ENCODE assay signal across 8 mouse cellular contexts in the genomic region with DNA sequence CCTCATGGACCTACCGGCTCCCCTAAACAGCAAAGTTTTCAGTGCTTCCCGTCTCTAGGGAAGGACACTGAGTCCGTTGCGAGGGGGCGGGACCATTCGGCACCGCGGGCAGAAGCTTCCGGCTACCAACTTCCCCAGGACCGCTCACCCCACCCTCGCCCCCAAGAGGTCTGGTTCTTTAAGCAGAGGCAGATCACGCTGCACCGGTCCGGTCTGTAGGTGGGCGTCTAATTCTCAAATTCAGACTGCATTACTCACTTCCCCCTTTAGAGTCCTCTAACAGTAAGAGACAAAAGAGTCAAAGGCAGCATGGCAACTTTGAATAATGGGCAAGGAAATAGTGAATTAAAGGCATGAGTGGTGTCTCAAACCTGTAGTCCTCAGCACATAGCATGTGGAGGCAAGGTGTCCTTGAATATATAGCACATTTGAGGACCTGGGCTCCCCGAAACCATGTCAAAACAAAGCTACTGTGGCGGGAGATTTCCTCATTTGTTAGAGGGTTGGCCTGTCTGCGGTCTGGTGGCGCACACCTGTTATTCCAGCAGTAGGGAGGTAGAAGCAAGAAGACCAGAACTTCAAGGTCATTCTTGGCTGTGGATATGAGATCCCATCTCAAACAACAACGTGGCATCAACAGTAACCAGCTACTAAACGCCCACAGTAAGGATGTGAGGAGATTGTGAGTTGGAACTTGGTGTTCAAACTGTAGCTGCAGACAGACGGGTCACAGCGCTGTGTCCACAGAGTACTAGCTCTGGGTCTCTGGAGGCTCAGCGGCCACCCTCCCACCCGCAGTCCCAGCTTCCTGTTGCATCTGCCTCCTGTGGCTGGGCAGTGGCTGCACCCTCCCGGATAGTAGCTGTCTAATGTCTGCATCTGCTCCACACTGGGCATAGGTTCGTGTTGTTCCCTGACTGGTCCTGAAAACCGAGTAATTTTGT. TPM values are rescaled to one million over a fixed set of nuclear protein-coding genes. Genes with fewer than 3 reads are reported as not detected.
DNase-seq lines count a peak whose midpoint lies in the region; ATAC-seq and TF ChIP-seq lines count a peak whose summit lies in the region.

A gene (minus strand): TSS at position 48 of the 944 bp plus-strand sequence.

- H3K27ac ChIP-seq in ES-Bruce4 (ENCODE audit: insufficient read depth, low read length), result no peak within 1 kb of the TSS
- no peak within 1 kb of the TSS for H3K27ac ChIP-seq in forebrain, embryonic 15.5 days (replicated peaks)
- H3K27ac ChIP-seq in hindbrain, embryonic 12.5 days, result no peak within 1 kb of the TSS
- H3K27ac ChIP-seq in limb, embryonic 14.5 days (replicated peaks; ENCODE audit: low read depth, low read length), result no peak within 1 kb of the TSS
- H3K27ac ChIP-seq in midbrain, embryonic 13.5 days, result no peak within 1 kb of the TSS

- 36% methylated on average over 28 of the region's 28 CpGs for WGBS in forebrain, embryonic 15.5 days
- 31% methylated on average over 28 of the region's 28 CpGs for WGBS in hindbrain, embryonic 12.5 days
- WGBS in limb, embryonic 14.5 days, result 34% methylated on average over 28 of the region's 28 CpGs
- WGBS in midbrain, embryonic 13.5 days, result 36% methylated on average over 28 of the region's 28 CpGs

- no peak for TF ChIP-seq EP300 in ES-Bruce4 (IDR thresholded peaks at IDR 0.05; ENCODE audit: insufficient read depth, low read depth, low read length)

- no peaks in the 10 kb centered on the region for H3K27me3 ChIP-seq in ES-Bruce4 (ENCODE audit: control insufficient read depth, insufficient read depth, low read length, poor library complexity, severe bottlenecking)
- H3K27me3 ChIP-seq in forebrain, embryonic 15.5 days, result no peaks in the 10 kb centered on the region
- no peaks in the 10 kb centered on the region for H3K27me3 ChIP-seq in hindbrain, embryonic 12.5 days
- H3K27me3 ChIP-seq in limb, embryonic 14.5 days (ENCODE audit: control insufficient read depth, insufficient read depth, low read length), result no peaks in the 10 kb centered on the region
- no peaks in the 10 kb centered on the region for H3K27me3 ChIP-seq in midbrain, embryonic 13.5 days

- H3K4me2 ChIP-seq in forebrain, embryonic 15.5 days (replicated peaks), result peak within 1 kb of the TSS; percentile 43
- H3K4me2 ChIP-seq in hindbrain, embryonic 12.5 days (replicated peaks), result peak within 1 kb of the TSS; percentile 58
- peak within 1 kb of the TSS; percentile 55 for H3K4me2 ChIP-seq in limb, embryonic 14.5 days (replicated peaks; ENCODE audit: low read depth, low read length, severe bottlenecking)
- peak within 1 kb of the TSS; percentile 58 for H3K4me2 ChIP-seq in midbrain, embryonic 13.5 days (replicated peaks)

- no peak within 1 kb of the TSS for H3K9ac ChIP-seq in ES-Bruce4 (ENCODE audit: low read depth, poor library complexity, severe bottlenecking)
- peak within 1 kb of the TSS; percentile 25; the same call in 1 of the 2 replicates for H3K9ac ChIP-seq in forebrain, embryonic 15.5 days (replicated peaks)
- H3K9ac ChIP-seq in hindbrain, embryonic 12.5 days, result peak within 1 kb of the TSS; percentile 44
- H3K9ac ChIP-seq in limb, embryonic 14.5 days (ENCODE audit: low read depth, low read length, severe bottlenecking), result peak within 1 kb of the TSS; percentile 48
- H3K9ac ChIP-seq in midbrain, embryonic 13.5 days (replicated peaks), result peak within 1 kb of the TSS; percentile 46

- DNase-seq in adrenal gland, postnatal 25 days, result peak; percentile 52
- peak; percentile 44 for DNase-seq in limb, embryonic 14.5 days (ENCODE audit: low spot score)
- DNase-seq in spleen, postnatal 4 days (ENCODE audit: low spot score in 2 of 2), result peak; percentile 69 to 84
- DNase-seq in cerebellum, postnatal 36 days, result no peak

- TF ChIP-seq CTCF in ES-Bruce4 (IDR thresholded peaks at IDR 0.05; ENCODE audit: low read depth, low read length), result no peak

- H3K4me1 ChIP-seq in ES-Bruce4 (ENCODE audit: control insufficient read depth, insufficient read depth, low read length), result no peaks in the 10 kb centered on the region
- H3K4me1 ChIP-seq in forebrain, embryonic 15.5 days, result 0 out of 2 replicates have a peak, but pooled peaks cover 6% of the 10 kb centered on the region
- H3K4me1 ChIP-seq in hindbrain, embryonic 12.5 days, result 0 out of 2 replicates have a peak, but pooled peaks cover 3% of the 10 kb centered on the region
- no peaks in the 10 kb centered on the region for H3K4me1 ChIP-seq in limb, embryonic 14.5 days (ENCODE audit: control insufficient read depth, insufficient read depth, low read length)
- H3K4me1 ChIP-seq in midbrain, embryonic 13.5 days (replicated peaks), result peaks cover 7% of the 10 kb centered on the region

- no peaks in the 10 kb centered on the region for H3K9me3 ChIP-seq in ES-Bruce4 (replicated peaks; ENCODE audit: control insufficient read depth, insufficient read depth, low read length, poor library complexity, severe bottlenecking)
- no peaks in the 10 kb centered on the region for H3K9me3 ChIP-seq in forebrain, embryonic 15.5 days
- H3K9me3 ChIP-seq in hindbrain, embryonic 12.5 days (replicated peaks), result no peaks in the 10 kb centered on the region
- no peaks in the 10 kb centered on the region for H3K9me3 ChIP-seq in limb, embryonic 14.5 days (ENCODE audit: control insufficient read depth, low read length)
- no peaks in the 10 kb centered on the region for H3K9me3 ChIP-seq in midbrain, embryonic 13.5 days

- H3K4me3 ChIP-seq in ES-Bruce4 (ENCODE audit: low read depth, low read length), result peak within 1 kb of the TSS; percentile 54
- H3K4me3 ChIP-seq in forebrain, embryonic 15.5 days, result peak within 1 kb of the TSS; percentile 28
- peak within 1 kb of the TSS; percentile 20 for H3K4me3 ChIP-seq in hindbrain, embryonic 12.5 days
- peak within 1 kb of the TSS; percentile 33 for H3K4me3 ChIP-seq in limb, embryonic 14.5 days (replicated peaks; ENCODE audit: low read length)
- peak within 1 kb of the TSS; percentile 30 for H3K4me3 ChIP-seq in midbrain, embryonic 13.5 days (replicated peaks)

- no peak for TF ChIP-seq POLR2A in ES-Bruce4 (IDR thresholded peaks at IDR 0.05; ENCODE audit: insufficient read depth, low read length)
- no peak for TF ChIP-seq POLR2A in limb, embryonic 14.5 days (IDR thresholded peaks at IDR 0.05; ENCODE audit: borderline replicate concordance, extremely low read depth, insufficient read depth, insufficient read length)

- no peaks in the 10 kb centered on the region for H3K36me3 ChIP-seq in ES-Bruce4 (ENCODE audit: control insufficient read depth, insufficient read depth, low read length, poor library complexity, severe bottlenecking)
- H3K36me3 ChIP-seq in forebrain, embryonic 15.5 days, result no peaks in the 10 kb centered on the region
- H3K36me3 ChIP-seq in hindbrain, embryonic 12.5 days, result no peaks in the 10 kb centered on the region
- H3K36me3 ChIP-seq in limb, embryonic 14.5 days (ENCODE audit: control insufficient read depth, insufficient read depth, low read length), result no peaks in the 10 kb centered on the region
- H3K36me3 ChIP-seq in midbrain, embryonic 13.5 days, result no peaks in the 10 kb centered on the region

- ATAC-seq in forebrain, embryonic 15.5 days (replicated peaks), result peak; percentile 23; the same call in 1 of the 2 replicates
- ATAC-seq in hindbrain, embryonic 12.5 days (ENCODE audit: low FRiP score), result no peak; the same call in 1 of the 2 replicates
- ATAC-seq in limb, embryonic 14.5 days (ENCODE audit: low FRiP score, low read depth), result peak; percentile 55; the same call in 1 of the 2 replicates
- no peak for ATAC-seq in midbrain, embryonic 13.5 days

RNA-seq across cellular contexts. Expression of the gene that starts here (rescaled TPM):
- polyA plus RNA-seq in ES-Bruce4 (2011; ENCODE audit: insufficient read depth, insufficient read length, low read depth, missing spikeins), result 2.9 and 3.0 TPM in 2 replicates
- total RNA-seq in adrenal gland, postnatal 25 days (2021), result 1.0 and 1.6 TPM in 2 replicates
- 3.2 and 3.9 TPM in 2 replicates for polyA plus RNA-seq in forebrain, embryonic 15.5 days (2015; fragmentation: Nextera tagmentation; extraction: Ambion mirVana)
- polyA plus RNA-seq in hindbrain, embryonic 12.5 days (2016; fragmentation: Nextera tagmentation; extraction: Ambion mirVana), result 6.4 and 6.5 TPM in 2 replicates
- 12.1 and 16.6 TPM in 2 replicates for polyA plus RNA-seq in limb, embryonic 14.5 days (2012; rRNA removed)
- 5.6 and 7.8 TPM in 2 replicates for polyA plus RNA-seq in limb, embryonic 14.5 days (2014; fragmentation: Nextera tagmentation; extraction: Ambion mirVana)
- 5.0 and 5.3 TPM in 2 replicates for polyA plus RNA-seq in midbrain, embryonic 13.5 days (2015; fragmentation: Nextera tagmentation; extraction: Ambion mirVana)

Comparison
In these comparisons a context has a peak if more than half of its experiments do, and no peak if none do; other contexts are left out.
1. DNase-seq: peak in adrenal gland, postnatal 25 days (single experiment), limb, embryonic 14.5 days (single experiment) and spleen, postnatal 4 days (2 of 2); none in cerebellum, postnatal 36 days (0 of 2).
2. ATAC-seq: peak in forebrain, embryonic 15.5 days (single experiment) and limb, embryonic 14.5 days (single experiment); none in hindbrain, embryonic 12.5 days (single experiment) and midbrain, embryonic 13.5 days (single experiment).
3. Peak in every context shown above with its lines, with median percentiles within 50 percentile points of each other: H3K4me3 ChIP-seq and H3K4me2 ChIP-seq.